Mouse (Mus musculus): Measurements from ENCODE around the gene D630023F18Rik.

DNA sequence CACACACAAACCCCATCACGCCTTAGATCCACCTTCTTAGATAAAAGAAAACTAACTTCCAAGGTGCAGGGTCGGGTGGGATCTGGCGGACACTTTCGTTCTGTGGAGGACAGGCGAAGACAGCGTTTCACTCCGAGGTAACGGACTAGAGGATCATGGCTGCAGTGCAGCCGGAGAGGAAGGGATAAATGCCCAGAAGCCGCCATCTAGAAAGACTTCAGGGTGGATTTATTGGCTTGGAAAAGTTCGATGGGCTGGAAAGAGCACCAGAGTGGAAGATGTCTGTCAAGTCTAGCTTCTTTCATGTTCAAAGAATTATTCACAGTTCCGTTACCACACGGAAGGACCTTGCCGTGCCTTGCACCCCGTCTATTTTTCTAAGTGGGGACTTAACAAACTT is 58.8 kb downstream of the D630023F18Rik start:
- TF ChIP-seq POLR2A (IDR thresholded peaks at IDR 0.05; ENCODE audit: extremely low read depth, insufficient read depth, low read length) (no peak), CTCF (IDR thresholded peaks at IDR 0.05; ENCODE audit: low read depth, low read length) (no peak)

Data from liver, adult 2 months (tissue).